Mouse (Mus musculus) C2C12 (cell line): ENCODE results near the gene Icam2. TPM values are rescaled to one million over a fixed set of nuclear protein-coding genes. Genes with fewer than 3 reads are reported as not detected.

Source experiments
- H3K27me3 ChIP-seq: one replicate; pipeline ENCODE4 v1.6.1; 2011; ENCODE audit not compliant: control insufficient read depth, insufficient read depth, insufficient read length
- H3K36me3 ChIP-seq: one replicate; pipeline ENCODE4 v1.6.1; 2011; ENCODE audit not compliant: control insufficient read depth, insufficient read depth
- H3K4me3 ChIP-seq: one replicate; pipeline ENCODE4 v1.5.1; 2011; ENCODE audit warnings: mild to moderate bottlenecking, control low read depth; ENCODE audit not compliant: poor library complexity, insufficient read depth, severe bottlenecking
- H3K79me2 ChIP-seq: one replicate; pipeline ENCODE4 v1.6.1; 2011; ENCODE audit not compliant: control insufficient read depth, insufficient read depth
- H3K79me3 ChIP-seq: one replicate; pipeline ENCODE4 v1.6.1; 2011; ENCODE audit warnings: low read depth, control low read depth
- H3ac ChIP-seq: one replicate; pipeline ENCODE3; 2011; ENCODE audit warnings: low read depth; ENCODE audit not compliant: control insufficient read depth, insufficient read length
- CEBPB ChIP-seq: IDR thresholded peaks from one replicate; pipeline ENCODE4 v1.6.1; 2011; ENCODE audit warnings: low read depth, mild to moderate bottlenecking, control low read depth, moderate library complexity
- CTCF ChIP-seq: IDR thresholded peaks from one replicate; pipeline ENCODE4 v1.5.1; 2011; ENCODE audit not compliant: control insufficient read depth, insufficient read depth, insufficient read length
- FOSL1 ChIP-seq: IDR thresholded peaks from one replicate; pipeline ENCODE4 v1.8.0; 2011; ENCODE audit warnings: mild to moderate bottlenecking, low read length; ENCODE audit not compliant: poor library complexity, insufficient read depth, severe bottlenecking
- MAX ChIP-seq: IDR thresholded peaks from one replicate; pipeline ENCODE4 v1.6.1; 2011; ENCODE audit warnings: mild to moderate bottlenecking, control low read depth
- MYOD1 ChIP-seq: IDR thresholded peaks from one replicate; pipeline ENCODE4 v1.6.1; 2011; ENCODE audit warnings: low read depth; ENCODE audit not compliant: control insufficient read depth, insufficient read length
- MYOG ChIP-seq: IDR thresholded peaks from one replicate; pipeline ENCODE4 v1.6.1; 2011; ENCODE audit not compliant: control insufficient read depth, insufficient read length; ENCODE audit errors: extremely low read depth
- USF1 ChIP-seq: IDR thresholded peaks from one replicate; pipeline ENCODE4 v1.6.1; 2011; ENCODE audit warnings: low read depth, mild to moderate bottlenecking, control low read depth, moderate library complexity
- polyA plus RNA-seq: library from polyadenylated mRNA; unstranded; fragments of >200 nt; fragmentation: generic; extraction: Trizol; gene quantifications from one replicate; pipeline ENCODE4 v1.2.1, GENCODE M21; 2012; ENCODE audit warnings: missing spikeins

The Icam2 gene
- polyA plus RNA-seq, 1 experiment: not detected

GRCm38 (mm10) chr11:106328521-106328920 lies 59.4 kb downstream of the Icam2 start:
- Histone ChIP-seq H3K36me3 (no peaks in the 10 kb centered on the region), H3K4me3 (no peak overlapping the region), H3K79me2 (no peaks in the 10 kb centered on the region), H3K27me3 (peaks cover 11% of the 10 kb centered on the region), H3ac (no peak overlapping the region), H3K79me3 (no peaks in the 10 kb centered on the region)
- TF ChIP-seq USF1 (no peak), MAX (no peak), CEBPB (no peak), MYOD1 (no peak), CTCF (no peak), MYOG (no peak), FOSL1 (no peak)

Other genes starting within 250 kb of the Icam2 start
- not detected for gene Gm10840, start 227.2 kb downstream of the Icam2 start, polyA plus RNA-seq
- 67.7 TPM for gene Limd2, start 227.2 kb downstream of the Icam2 start, polyA plus RNA-seq
- 21.3 TPM for gene Strada, start 185.9 kb downstream of the Icam2 start, polyA plus RNA-seq
- gene Ccdc47, start 171.7 kb downstream of the Icam2 start, polyA plus RNA-seq: 16.6 TPM
- gene Ddx42, start 171.1 kb downstream of the Icam2 start, polyA plus RNA-seq: 19.5 TPM
- 48.7 TPM for gene Ftsj3, start 132.0 kb downstream of the Icam2 start, polyA plus RNA-seq
- gene Psmc5, start 131.9 kb downstream of the Icam2 start, polyA plus RNA-seq: 289 TPM
- 49.5 TPM for gene Smarcd2, start 115.1 kb downstream of the Icam2 start, polyA plus RNA-seq
- gene Tcam1, start 111.4 kb downstream of the Icam2 start, polyA plus RNA-seq: 0.15 TPM
- gene Gh, start 86.2 kb downstream of the Icam2 start, polyA plus RNA-seq: not detected
- gene Cd79b, start 73.3 kb downstream of the Icam2 start, polyA plus RNA-seq: not detected
- 0.02 TPM for gene Scn4a, start 34.8 kb downstream of the Icam2 start, polyA plus RNA-seq
- not detected for gene Prr29, start 22.6 kb downstream of the Icam2 start, polyA plus RNA-seq
- gene Ern1, start 99.8 kb upstream of the Icam2 start, polyA plus RNA-seq: 6.0 TPM
- gene Tex2, start 225.3 kb upstream of the Icam2 start, polyA plus RNA-seq: 5.9 TPM